In the genomic region with DNA sequence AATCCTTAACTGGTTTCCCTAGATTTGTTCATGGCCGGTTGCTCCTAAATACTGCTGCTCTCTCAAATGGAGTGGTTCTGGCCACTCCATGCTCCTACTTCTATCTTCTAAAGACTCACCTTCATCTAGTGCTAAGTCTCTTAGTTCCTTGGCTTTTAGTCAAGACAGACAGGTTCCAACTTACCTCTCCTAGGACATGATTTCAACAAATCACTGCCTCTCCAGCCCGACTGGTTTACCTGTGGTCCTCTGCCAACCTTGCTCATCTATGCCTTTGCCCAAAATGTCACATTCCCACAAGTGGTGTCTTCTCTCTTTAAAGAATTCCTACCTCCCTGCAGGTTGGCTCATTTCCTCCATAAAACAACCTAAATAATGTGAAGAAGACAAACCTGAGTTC, we compare ENCODE assay signal across 27 mouse cellular contexts. TPM values are rescaled to one million over a fixed set of nuclear protein-coding genes. Genes with fewer than 3 reads are reported as not detected.
DNase-seq lines count a peak whose midpoint lies in the region; ATAC-seq lines count a peak whose summit lies in the region.
"Had no signal": no experiment of that assay in that cellular context is flagged by ENCODE, and none has a peak within 500 bp of the region (broad histone marks: within the 10 kb centered on the region; RNA-seq: fewer than 3 reads in every experiment).

No protein-coding gene starts in this region.

- peaks cover 65% of the 10 kb centered on the region for H3K4me1 ChIP-seq in erythroblast, embryonic 14.5 days (ENCODE audit: control insufficient read depth)
- H3K4me1 ChIP-seq in liver, embryonic 12.5 days = peaks cover 56% of the 10 kb centered on the region
- H3K4me1 ChIP-seq in liver, embryonic 11.5 days (replicated peaks; ENCODE audit: control insufficient read depth, insufficient read depth, low read length) = peaks cover 23% of the 10 kb centered on the region
- H3K4me1 ChIP-seq in liver, embryonic 16.5 days (ENCODE audit: control insufficient read depth, low read depth, low read length) = peaks cover 22% of the 10 kb centered on the region

- peak overlapping the region; percentile 77 for H3K4me2 ChIP-seq in liver, embryonic 12.5 days
- H3K4me2 ChIP-seq in liver, embryonic 11.5 days = no peak overlapping the region
- peak overlapping the region; percentile 67; the same call in 1 of the 2 replicates for H3K4me2 ChIP-seq in liver, embryonic 16.5 days (ENCODE audit: low read depth, low read length)
- H3K4me2 ChIP-seq: heart, embryonic 12.5 days had no signal

- 88% methylated on average over 2 of the region's 2 CpGs for WGBS in liver, embryonic 12.5 days (ENCODE audit: insufficient replicate concordance)
- WGBS in liver, embryonic 11.5 days = 82% methylated on average over 2 of the region's 2 CpGs
- WGBS in liver, embryonic 16.5 days (ENCODE audit: insufficient replicate concordance) = 82% methylated on average over 2 of the region's 2 CpGs

- ATAC-seq in erythroblast, adult 5-6 weeks (replicated peaks; ENCODE audit: low FRiP score, poor library complexity, severe bottlenecking) = no peak
- ATAC-seq in liver, embryonic 12.5 days = no peak
- no peak for ATAC-seq in liver, embryonic 11.5 days (replicated peaks; ENCODE audit: low FRiP score)
- ATAC-seq in liver, embryonic 16.5 days (ENCODE audit: low read depth) = no peak
- ATAC-seq: activated CD4-positive, CD25-positive, alpha-beta regulatory T cell, adult 4 months; forebrain, embryonic 14.5 days; forebrain, postnatal 0 days; hindbrain, embryonic 16.5 days had no signal

- no peak overlapping the region for H3K27ac ChIP-seq in liver, embryonic 12.5 days
- H3K27ac ChIP-seq in liver, embryonic 11.5 days (ENCODE audit: low read depth, low read length) = no peak overlapping the region
- H3K27ac ChIP-seq in liver, embryonic 16.5 days (ENCODE audit: low read length) = no peak overlapping the region
- H3K27ac ChIP-seq: embryonic facial prominence, embryonic 12.5 days; embryonic facial prominence, embryonic 15.5 days; heart, embryonic 15.5 days; hindbrain, embryonic 10.5 days; hindbrain, embryonic 13.5 days had no signal

- peak overlapping the region; percentile 89 for H3K4me3 ChIP-seq in erythroblast, embryonic 14.5 days (replicated peaks)
- no peak overlapping the region for H3K4me3 ChIP-seq in liver, embryonic 12.5 days
- no peak overlapping the region for H3K4me3 ChIP-seq in liver, embryonic 11.5 days (ENCODE audit: low read depth, low read length)
- H3K4me3 ChIP-seq in liver, embryonic 16.5 days (ENCODE audit: low read depth, low read length) = no peak overlapping the region
- H3K4me3 ChIP-seq: heart, embryonic 12.5 days; heart, embryonic 15.5 days had no signal

- H3K9me3 ChIP-seq in erythroblast, embryonic 14.5 days (ENCODE audit: control insufficient read depth, low read length) = no peaks in the 10 kb centered on the region
- H3K9me3 ChIP-seq in liver, embryonic 12.5 days (replicated peaks) = no peaks in the 10 kb centered on the region
- no peaks in the 10 kb centered on the region for H3K9me3 ChIP-seq in liver, embryonic 11.5 days (ENCODE audit: control insufficient read depth, low read length)
- H3K9me3 ChIP-seq in liver, embryonic 16.5 days (replicated peaks; ENCODE audit: control insufficient read depth, low read length) = no peaks in the 10 kb centered on the region
- H3K9me3 ChIP-seq: embryonic facial prominence, embryonic 12.5 days; embryonic facial prominence, embryonic 15.5 days; heart, embryonic 12.5 days; heart, embryonic 15.5 days; hindbrain, embryonic 10.5 days; hindbrain, embryonic 13.5 days had no signal

- H3K9ac ChIP-seq in liver, embryonic 12.5 days = peak overlapping the region; percentile 100; the same call in 1 of the 2 replicates
- no peak overlapping the region for H3K9ac ChIP-seq in liver, embryonic 11.5 days (ENCODE audit: low read depth, low read length)
- no peak overlapping the region for H3K9ac ChIP-seq in liver, embryonic 16.5 days (ENCODE audit: low read depth, low read length)
- H3K9ac ChIP-seq: embryonic facial prominence, embryonic 15.5 days; forebrain, postnatal 0 days; heart, embryonic 12.5 days; heart, embryonic 15.5 days; hindbrain, embryonic 13.5 days had no signal

- H3K36me3 ChIP-seq in erythroblast, embryonic 14.5 days (ENCODE audit: control insufficient read depth) = peaks cover 34% of the 10 kb centered on the region
- peaks cover 5% of the 10 kb centered on the region for H3K36me3 ChIP-seq in liver, embryonic 12.5 days
- no peaks in the 10 kb centered on the region for H3K36me3 ChIP-seq in liver, embryonic 11.5 days (ENCODE audit: control insufficient read depth, insufficient read depth, low read length)
- no peaks in the 10 kb centered on the region for H3K36me3 ChIP-seq in liver, embryonic 16.5 days (ENCODE audit: control insufficient read depth, insufficient read depth)
- H3K36me3 ChIP-seq: embryonic facial prominence, embryonic 12.5 days; embryonic facial prominence, embryonic 15.5 days; heart, embryonic 12.5 days; heart, embryonic 15.5 days; hindbrain, embryonic 10.5 days; hindbrain, embryonic 13.5 days had no signal

- no peak for DNase-seq in liver, embryonic 11.5 days (ENCODE audit: low spot score)
- peak; percentile 96 for DNase-seq in fat pad, adult 2 months (ENCODE audit: extremely low read depth, low read depth, low spot score)
- no peak for DNase-seq in lung, adult 18-20 months
- DNase-seq: adrenal gland, postnatal 10 days; adrenal gland, postnatal 36 days; cerebellum, adult 18-20 months; cerebellum, adult 9-11 months; cerebellum, postnatal 25 days; forebrain, postnatal 0 days; gastrocnemius, adult 2 months; gastrocnemius, postnatal 25 days; heart, postnatal 10 days; heart, postnatal 36 days had no signal

- peaks cover 50% of the 10 kb centered on the region for H3K27me3 ChIP-seq in erythroblast, embryonic 14.5 days (ENCODE audit: control insufficient read depth)
- peaks cover 2% of the 10 kb centered on the region; the same call in 1 of the 2 replicates for H3K27me3 ChIP-seq in liver, embryonic 12.5 days (replicated peaks)
- H3K27me3 ChIP-seq in liver, embryonic 11.5 days (replicated peaks; ENCODE audit: control insufficient read depth, insufficient read depth, low read length) = 0 out of 2 replicates have a peak, but pooled peaks cover 2% of the 10 kb centered on the region
- H3K27me3 ChIP-seq in liver, embryonic 16.5 days (ENCODE audit: control insufficient read depth, insufficient read depth, low read depth, low read length) = 0 out of 2 replicates have a peak, but pooled peaks cover 3% of the 10 kb centered on the region
- H3K27me3 ChIP-seq: embryonic facial prominence, embryonic 12.5 days; embryonic facial prominence, embryonic 15.5 days; heart, embryonic 12.5 days; heart, embryonic 15.5 days had no signal

RNA-seq across cellular contexts. Expression of a gene that starts 1.7 kb away (rescaled TPM):
- polyA plus RNA-seq in erythroblast, embryonic 14.5 days (2012) = 16.6 and 18.6 TPM in 2 replicates
- 127 and 168 TPM in 2 replicates for total RNA-seq in erythroblast, adult 5-6 weeks (2015; ENCODE audit: low replicate concordance)
- total RNA-seq in erythroblast, adult 5-6 weeks (2017; ENCODE audit: low replicate concordance) = 72.9 and 90.6 TPM in 2 replicates
- polyA plus RNA-seq in liver, embryonic 12.5 days (2016; fragmentation: Nextera tagmentation; extraction: Ambion mirVana) = 26.8 and 28.9 TPM in 2 replicates
- polyA plus RNA-seq in liver, embryonic 11.5 days (2014; fragmentation: Nextera tagmentation; extraction: Ambion mirVana) = 21.4 and 27.4 TPM in 2 replicates
- polyA plus RNA-seq in liver, embryonic 16.5 days (2015; fragmentation: Nextera tagmentation; extraction: Ambion mirVana) = 17.5 and 19.8 TPM in 2 replicates

RNA-seq across cellular contexts. Expression of a gene that starts 2.5 kb away (rescaled TPM):
- polyA plus RNA-seq in erythroblast, embryonic 14.5 days (2012) = 0.18 and 0.19 TPM in 2 replicates
- 55.9 and 63.7 TPM in 2 replicates for total RNA-seq in erythroblast, adult 5-6 weeks (2015; ENCODE audit: low replicate concordance)
- total RNA-seq in erythroblast, adult 5-6 weeks (2017; ENCODE audit: low replicate concordance) = 83.5 and 85.7 TPM in 2 replicates
- polyA plus RNA-seq in liver, embryonic 12.5 days (2016; fragmentation: Nextera tagmentation; extraction: Ambion mirVana) = 11.3 and 12.9 TPM in 2 replicates
- polyA plus RNA-seq in liver, embryonic 11.5 days (2014; fragmentation: Nextera tagmentation; extraction: Ambion mirVana) = 11.5 and 12.0 TPM in 2 replicates
- 10.8 and 12.8 TPM in 2 replicates for polyA plus RNA-seq in liver, embryonic 16.5 days (2015; fragmentation: Nextera tagmentation; extraction: Ambion mirVana)
- total RNA-seq: ES-E14 had no signal
